Comparison of ENCODE assay signal across 26 mouse cellular contexts in the genomic region with DNA sequence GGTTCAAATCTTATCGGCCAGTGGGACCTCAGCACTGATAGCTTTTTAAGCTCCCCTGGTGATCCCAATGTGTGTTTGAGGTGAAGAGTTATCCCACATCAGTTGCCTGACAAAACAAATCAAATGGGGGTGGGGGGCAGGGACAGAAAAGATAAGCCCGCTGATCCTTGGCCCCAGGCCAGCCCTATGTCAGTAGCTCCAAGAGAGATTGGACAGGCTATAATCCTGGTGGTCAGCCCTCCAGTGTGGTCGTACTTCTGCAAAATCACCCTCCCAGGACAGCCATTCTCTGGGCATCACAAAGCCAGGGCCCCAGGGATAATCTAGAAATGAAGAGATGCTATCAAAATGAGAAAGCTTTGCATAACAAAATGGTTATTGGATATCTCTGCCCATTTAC. TPM values are rescaled to one million over a fixed set of nuclear protein-coding genes. Genes with fewer than 3 reads are reported as not detected.
DNase-seq lines count a peak whose midpoint lies in the region; ATAC-seq lines count a peak whose summit lies in the region.
"Had no signal": no experiment of that assay in that cellular context is flagged by ENCODE, and none has a peak within 500 bp of the region (broad histone marks: within the 10 kb centered on the region; RNA-seq: fewer than 3 reads in every experiment).

No protein-coding gene starts in this region.

- ATAC-seq in heart, embryonic 11.5 days (replicated peaks; ENCODE audit: insufficient number of reproducible peaks, low FRiP score, low TSS enrichment), result no peak
- ATAC-seq: activated CD4-positive, CD25-positive, alpha-beta regulatory T cell, adult 4 months; CD4-positive, CD25-positive, alpha-beta regulatory T cell, adult 4 months; Patski had no signal

- H3K9me3 ChIP-seq in heart, embryonic 10.5 days, result no peaks in the 10 kb centered on the region
- H3K9me3 ChIP-seq in heart, embryonic 11.5 days (replicated peaks; ENCODE audit: control insufficient read depth, low read length), result no peaks in the 10 kb centered on the region

- H3K27me3 ChIP-seq in heart, embryonic 10.5 days (ENCODE audit: insufficient read depth, poor library complexity, severe bottlenecking), result peaks cover 15% of the 10 kb centered on the region
- H3K27me3 ChIP-seq in heart, embryonic 11.5 days (ENCODE audit: control insufficient read depth, insufficient read depth, low read length), result peaks cover 3% of the 10 kb centered on the region; the same call in 1 of the 2 replicates
- H3K27me3 ChIP-seq: CH12.LX had no signal

- 16% methylated on average over 3 of the region's 3 CpGs for WGBS in heart, embryonic 10.5 days
- WGBS in heart, embryonic 11.5 days (ENCODE audit: insufficient replicate concordance), result 8% methylated on average over 3 of the region's 3 CpGs

- peak; percentile 53 to 57 for DNase-seq in cerebellum, postnatal 10 days
- DNase-seq in cerebellum, adult 11-12 months, result no peak
- peak; percentile 68 for DNase-seq in heart, adult 11 months
- DNase-seq in heart, embryonic 10.5 days (ENCODE audit: low spot score), result no peak
- no peak for DNase-seq in heart, postnatal 36 days
- DNase-seq in retina, postnatal 1 day, result peak; percentile 61
- DNase-seq in retina, embryonic 14.5 days (ENCODE audit: low spot score), result no peak
- DNase-seq: adrenal gland, adult 8-10 months; B cell, adult 2 months had no signal

- H3K27ac ChIP-seq in heart, embryonic 10.5 days, result no peak overlapping the region
- no peak overlapping the region for H3K27ac ChIP-seq in heart, embryonic 11.5 days (ENCODE audit: low read depth, low read length)

- H3K36me3 ChIP-seq in heart, embryonic 10.5 days, result no peaks in the 10 kb centered on the region
- no peaks in the 10 kb centered on the region for H3K36me3 ChIP-seq in heart, embryonic 11.5 days (ENCODE audit: control insufficient read depth, insufficient read depth, low read length)
- H3K36me3 ChIP-seq: G1E had no signal

- intact Hi-C loops in heart, postnatal 36 days (cut with DNase I), result loop anchor here (2.0 kb wide), 1 partner anchor 146 kb away; no protein-coding TSS in a partner anchor

- peaks cover 11% of the 10 kb centered on the region for H3K4me1 ChIP-seq in heart, embryonic 10.5 days
- peaks cover 8% of the 10 kb centered on the region for H3K4me1 ChIP-seq in heart, embryonic 11.5 days (ENCODE audit: control insufficient read depth, insufficient read depth, low read length)

- 0 out of 2 replicates have a peak overlapping the region, but pooled peaks have one; percentile 4 for H3K9ac ChIP-seq in heart, embryonic 11.5 days (ENCODE audit: low read depth, low read length)

- H3K4me2 ChIP-seq in heart, embryonic 11.5 days, result no peak overlapping the region

- H3K4me3 ChIP-seq in heart, embryonic 10.5 days, result no peak overlapping the region
- no peak overlapping the region for H3K4me3 ChIP-seq in heart, embryonic 11.5 days (ENCODE audit: low read depth, low read length)

RNA-seq across cellular contexts. Expression of gene Rbp3, which starts 5.0 kb away (rescaled TPM):
- 0.05 and 0.36 TPM in 2 replicates for polyA plus RNA-seq in heart, embryonic 10.5 days (2016; fragmentation: Nextera tagmentation; extraction: Ambion mirVana)
- polyA plus RNA-seq in heart, embryonic 11.5 days (2014; fragmentation: Nextera tagmentation; extraction: Ambion mirVana), result 0.03 and 0.24 TPM in 2 replicates
- total RNA-seq in heart, postnatal 36 days (2021), result not detected
- total RNA-seq: adrenal gland, adult 18-20 months; adrenal gland, adult 2 months; adrenal gland, adult 8-10 months; adrenal gland, postnatal 14 days; adrenal gland, postnatal 25 days; adrenal gland, postnatal 36 days; adrenal gland, postnatal 4 days; CH12.LX; ES-E14; MEL had no signal
- polyA plus RNA-seq: activated CD4-positive, CD25-positive, alpha-beta regulatory T cell, adult 4 months; adrenal gland, adult 2 months; C2C12; CD4-positive, CD25-positive, alpha-beta regulatory T cell, adult 4 months; G1E; Patski had no signal

RNA-seq across cellular contexts. Expression of gene Gdf2, which starts 18.0 kb away (rescaled TPM):
- 0.69 and 4.3 TPM in 2 replicates for polyA plus RNA-seq in heart, embryonic 10.5 days (2016; fragmentation: Nextera tagmentation; extraction: Ambion mirVana)
- 0.51 and 0.64 TPM in 2 replicates for polyA plus RNA-seq in heart, embryonic 11.5 days (2014; fragmentation: Nextera tagmentation; extraction: Ambion mirVana)
- total RNA-seq in heart, postnatal 36 days (2021), result under 1 TPM; 0.16 to 0.19 TPM
- total RNA-seq: adrenal gland, adult 2 months; adrenal gland, adult 8-10 months; adrenal gland, postnatal 25 days; adrenal gland, postnatal 36 days; CH12.LX; ES-E14; MEL had no signal
- polyA plus RNA-seq: activated CD4-positive, CD25-positive, alpha-beta regulatory T cell, adult 4 months; adrenal gland, adult 2 months; brain, embryonic 14.5 days; C2C12; CD4-positive, CD25-positive, alpha-beta regulatory T cell, adult 4 months; G1E; Patski had no signal

RNA-seq across cellular contexts. Expression of gene Zfp488, which starts 19.7 kb away (rescaled TPM):
- 0.03 and 0.12 TPM in 2 replicates for polyA plus RNA-seq in heart, embryonic 10.5 days (2016; fragmentation: Nextera tagmentation; extraction: Ambion mirVana)
- not detected in 2 replicates for polyA plus RNA-seq in heart, embryonic 11.5 days (2014; fragmentation: Nextera tagmentation; extraction: Ambion mirVana)
- total RNA-seq in heart, postnatal 36 days (2021), result not detected
- total RNA-seq: adrenal gland, adult 18-20 months; adrenal gland, postnatal 14 days; adrenal gland, postnatal 36 days; CH12.LX; ES-E14; MEL had no signal
- polyA plus RNA-seq: activated CD4-positive, CD25-positive, alpha-beta regulatory T cell, adult 4 months; adrenal gland, adult 2 months; C2C12; CD4-positive, CD25-positive, alpha-beta regulatory T cell, adult 4 months; G1E had no signal

RNA-seq across cellular contexts. Expression of gene Gdf10, which starts 35.5 kb away (rescaled TPM):
- polyA plus RNA-seq in heart, embryonic 10.5 days (2016; fragmentation: Nextera tagmentation; extraction: Ambion mirVana), result 0.32 and 2.8 TPM in 2 replicates
- polyA plus RNA-seq in heart, embryonic 11.5 days (2014; fragmentation: Nextera tagmentation; extraction: Ambion mirVana), result 2.1 and 2.2 TPM in 2 replicates
- 1 to 10 TPM; 1.2 to 1.7 TPM for total RNA-seq in heart, postnatal 36 days (2021)
- total RNA-seq: CH12.LX, ES-E14, MEL had no signal
- polyA plus RNA-seq: activated CD4-positive, CD25-positive, alpha-beta regulatory T cell, adult 4 months; C2C12; CD4-positive, CD25-positive, alpha-beta regulatory T cell, adult 4 months; G1E; Patski had no signal

RNA-seq across cellular contexts. Expression of gene Gm30083, which starts 56.1 kb away (rescaled TPM):
- not detected in 2 replicates for polyA plus RNA-seq in heart, embryonic 10.5 days (2016; fragmentation: Nextera tagmentation; extraction: Ambion mirVana)
- not detected in 2 replicates for polyA plus RNA-seq in heart, embryonic 11.5 days (2014; fragmentation: Nextera tagmentation; extraction: Ambion mirVana)
- total RNA-seq in heart, postnatal 36 days (2021), result not detected
- total RNA-seq: adrenal gland, adult 18-20 months; adrenal gland, adult 2 months; adrenal gland, adult 8-10 months; adrenal gland, postnatal 10 days; adrenal gland, postnatal 14 days; adrenal gland, postnatal 25 days; adrenal gland, postnatal 36 days; adrenal gland, postnatal 4 days; CH12.LX; ES-E14; G1E; MEL had no signal
- polyA plus RNA-seq: activated CD4-positive, CD25-positive, alpha-beta regulatory T cell, adult 4 months; adrenal gland, adult 2 months; brain, embryonic 14.5 days; C2C12; CD4-positive, CD25-positive, alpha-beta regulatory T cell, adult 4 months; G1E; Patski had no signal

Comparison
In these comparisons a context has a peak if more than half of its experiments do, and no peak if none do; other contexts are left out.
1. DNase-seq: peak in cerebellum, postnatal 10 days (2 of 2), heart, adult 11 months (single experiment) and retina, postnatal 1 day (single experiment); none in cerebellum, adult 11-12 months (single experiment), heart, embryonic 10.5 days (single experiment), heart, postnatal 36 days (0 of 2) and retina, embryonic 14.5 days (single experiment).